Mouse (Mus musculus) CH12.LX (cell line): Measurements from ENCODE around the gene Ndufa11. TPM values are rescaled to one million over a fixed set of nuclear protein-coding genes. Genes with fewer than 3 reads are reported as not detected.

ENCODE experiments used
- DNase-seq: peaks from one replicate; pipeline ENCODE4 v3.0.0-alpha.2; 2013; ENCODE audit errors: extremely low read depth
- H3K27ac ChIP-seq: 2 replicates; pipeline ENCODE4 v1.5.1; 2012; ENCODE audit warnings: low read depth, mild to moderate bottlenecking, control low read depth, moderate library complexity; ENCODE audit not compliant: insufficient read depth
- H3K27me3 ChIP-seq: replicated peaks from 2 replicates; pipeline ENCODE3; 2012; ENCODE audit warnings: inconsistent platforms
- H3K36me3 ChIP-seq, 2 experiments: replicated peaks in 1 of 2; 2 replicates each; pipeline versions ENCODE3 to v1.6.1; 2012; ENCODE audit warnings: inconsistent platforms in 1 of 2, low read length in 1 of 2, mild to moderate bottlenecking in 1 of 2, mixed read lengths in 1 of 2, moderate library complexity in 1 of 2; ENCODE audit not compliant: control insufficient read depth in 1 of 2, insufficient read depth in 1 of 2
- H3K4me1 ChIP-seq, 2 experiments: 2 replicates each; pipeline ENCODE4 v1.6.1; 2012; ENCODE audit warnings: inconsistent platforms in 1 of 2, moderate library complexity in 1 of 2; ENCODE audit not compliant: insufficient read depth in 2 of 2, control insufficient read depth in 1 of 2
- H3K4me2 ChIP-seq: 2 replicates; pipeline ENCODE4 v1.6.1; 2012; ENCODE audit warnings: low read depth, mild to moderate bottlenecking, control low read depth; ENCODE audit not compliant: poor library complexity, insufficient read depth, severe bottlenecking
- H3K4me3 ChIP-seq, 3 experiments: fragments of 150-350 bp in 1 of 3; sonication (generic) in 1 of 3; replicated peaks in 1 of 3; 2 replicates each; pipeline versions ENCODE3 to v1.5.1; 2011 to 2012; ENCODE audit warnings: low read depth in 2 of 3, low read length in 2 of 3, mild to moderate bottlenecking in 2 of 3, moderate library complexity in 2 of 3, control low read depth in 1 of 3, improper control_type of control experiment in 1 of 3, inconsistent platforms in 1 of 3, mixed read lengths in 1 of 3; ENCODE audit not compliant: poor library complexity in 1 of 3
- H3K79me2 ChIP-seq: replicated peaks from 2 replicates; pipeline ENCODE4 v1.6.1; 2012; ENCODE audit warnings: mild to moderate bottlenecking, moderate library complexity; ENCODE audit not compliant: control insufficient read depth, poor library complexity, insufficient read depth, severe bottlenecking; ENCODE audit errors: extremely low read depth
- H3K9ac ChIP-seq: 2 replicates; pipeline ENCODE4 v1.6.1; 2012; ENCODE audit warnings: low read depth, mild to moderate bottlenecking, control low read depth, moderate library complexity; ENCODE audit not compliant: insufficient read depth
- H3K9me3 ChIP-seq: replicated peaks from 2 replicates; pipeline ENCODE3; 2012; ENCODE audit warnings: low read length, inconsistent platforms, mixed read lengths
- BHLHE40 ChIP-seq: IDR thresholded peaks from 2 replicates; pipeline ENCODE4 v1.6.1; 2011; ENCODE audit warnings: mild to moderate bottlenecking, low read depth, low read length, improper control_type of control experiment
- CTCF ChIP-seq, 2 experiments: IDR thresholded peaks in 1 of 2; conservative IDR thresholded peaks in 1 of 2; 2 replicates each; pipeline ENCODE4 v1.5.1; 2011 to 2012; ENCODE audit warnings: low read depth in 2 of 2, low read length in 2 of 2, improper control_type of control experiment in 1 of 2, inconsistent platforms in 1 of 2, mild to moderate bottlenecking in 1 of 2, moderate library complexity in 1 of 2
- ELF1 ChIP-seq: IDR thresholded peaks from 2 replicates; pipeline ENCODE4 v1.6.1; 2014; ENCODE audit warnings: low read depth, mild to moderate bottlenecking, inconsistent platforms, low read length, improper control_type of control experiment
- ETS1 ChIP-seq: conservative IDR thresholded peaks from 2 replicates; pipeline ENCODE4 v1.6.1; 2012; ENCODE audit warnings: low read depth, mild to moderate bottlenecking, inconsistent platforms, low read length, improper control_type of control experiment, moderate library complexity
- IRF4 ChIP-seq: IDR thresholded peaks from 2 replicates; pipeline ENCODE4 v1.6.1; 2014; ENCODE audit warnings: low read depth, mild to moderate bottlenecking, inconsistent platforms, low read length, improper control_type of control experiment
- KAT2A ChIP-seq: IDR thresholded peaks from 2 replicates; pipeline ENCODE4 v1.6.1; 2012; ENCODE audit warnings: low read length, improper control_type of control experiment, inconsistent platforms; ENCODE audit not compliant: insufficient replicate concordance
- MAX ChIP-seq: IDR thresholded peaks from 2 replicates; pipeline ENCODE4 v1.6.1; 2011; ENCODE audit warnings: low read length, improper control_type of control experiment
- MXI1 ChIP-seq: IDR thresholded peaks from 2 replicates; pipeline ENCODE4 v1.6.1; 2011; ENCODE audit warnings: mild to moderate bottlenecking, low read depth, low read length, improper control_type of control experiment
- MYC ChIP-seq: IDR thresholded peaks from 2 replicates; pipeline ENCODE4 v1.6.1; 2011; ENCODE audit warnings: low read depth, mild to moderate bottlenecking, improper control_type of control experiment, low read length
- NELFE ChIP-seq: IDR thresholded peaks from 2 replicates; pipeline ENCODE4 v1.6.1; 2011; ENCODE audit warnings: low read depth, low read length, improper control_type of control experiment
- PAX5 ChIP-seq: IDR thresholded peaks from 2 replicates; pipeline ENCODE4 v1.6.1; 2012; ENCODE audit warnings: low read length, inconsistent platforms, mixed read lengths
- POLR2A ChIP-seq: IDR thresholded peaks from 2 replicates; pipeline ENCODE4 v1.6.1; 2011; ENCODE audit warnings: low read depth, mild to moderate bottlenecking, improper control_type of control experiment, low read length
- POLR2AphosphoS2 ChIP-seq: IDR thresholded peaks from 2 replicates; pipeline ENCODE4 v1.6.1; 2011; ENCODE audit warnings: low read depth, low read length, improper control_type of control experiment
- RCOR1 ChIP-seq: conservative IDR thresholded peaks from 2 replicates; pipeline ENCODE4 v1.6.1; 2012; ENCODE audit warnings: low read depth, mild to moderate bottlenecking, inconsistent platforms, low read length, improper control_type of control experiment
- SIN3A ChIP-seq: IDR thresholded peaks from 2 replicates; pipeline ENCODE4 v1.6.1; 2012; ENCODE audit warnings: low read length, improper control_type of control experiment, inconsistent platforms
- SMC3 ChIP-seq: IDR thresholded peaks from 2 replicates; pipeline ENCODE4 v1.6.1; 2011; ENCODE audit warnings: low read depth, low read length, improper control_type of control experiment
- TCF12 ChIP-seq: IDR thresholded peaks from 2 replicates; pipeline ENCODE4 v1.6.1; 2014; ENCODE audit warnings: low read depth, mild to moderate bottlenecking, inconsistent platforms, low read length, improper control_type of control experiment
- UBTF ChIP-seq: IDR thresholded peaks from 2 replicates; pipeline ENCODE4 v1.6.1; 2012; ENCODE audit warnings: low read depth, mild to moderate bottlenecking, inconsistent platforms, low read length, improper control_type of control experiment, moderate library complexity
- USF1 ChIP-seq: IDR thresholded peaks from 2 replicates; pipeline ENCODE4 v1.6.1; 2014; ENCODE audit warnings: low read depth, mild to moderate bottlenecking, inconsistent platforms, low read length, improper control_type of control experiment
- USF2 ChIP-seq: conservative IDR thresholded peaks from 2 replicates; pipeline ENCODE4 v1.6.1; 2011; ENCODE audit warnings: low read depth, low read length, improper control_type of control experiment
- ZC3H11A ChIP-seq: IDR thresholded peaks from 2 replicates; pipeline ENCODE4 v1.6.1; 2012; ENCODE audit warnings: low read depth, mild to moderate bottlenecking, inconsistent platforms, low read length, improper control_type of control experiment
- ZKSCAN1 ChIP-seq: IDR thresholded peaks from 2 replicates; pipeline ENCODE4 v1.6.1; 2012; ENCODE audit warnings: low read depth, inconsistent platforms, low read length, improper control_type of control experiment, borderline replicate concordance
- ZNF384 ChIP-seq: IDR thresholded peaks from 2 replicates; pipeline ENCODE4 v1.6.1; 2012; ENCODE audit warnings: low read depth, low read length, improper control_type of control experiment, inconsistent platforms
- dilution Hi-C: fragments of 300-500 bp; cut with MboI; formaldehyde crosslinking; loops from 2 replicates; pipeline ENCODE4 v1.14.3; 2020; ENCODE audit warnings: low sequenced_read_pairs; ENCODE audit not compliant: extremely low pct_unique_long_range_greater_than_20kb, extremely low pct_ligation_motif_present
- in situ Hi-C: fragments of 300-500 bp; cut with MboI; formaldehyde crosslinking; loops from 3 replicates; pipeline ENCODE4 v1.14.3; 2019; ENCODE audit warnings: low sequenced_read_pairs, low pct_ligation_motif_present, low pct_unique_long_range_greater_than_20kb, mixed read lengths
- polyA plus RNA-seq: library from polyadenylated mRNA; unstranded; fragments of >175 nt; gene quantifications from 2 replicates; pipeline ENCODE4 v1.2.1, GENCODE M21; 2012; ENCODE audit warnings: low read depth; ENCODE audit not compliant: insufficient read length
- total RNA-seq, 2 experiments: library from RNA; depleted of rRNA; stranded (reverse); fragments of 300-350 nt in 1 of 2; fragments of >200 nt in 1 of 2; gene quantifications; 2 replicates each; pipeline ENCODE4 v1.2.3; 2012 to 2014

Gene Ndufa11
- total and polyA plus RNA-seq, 3 experiments = 124 to 201 (median 155) TPM

DNA sequence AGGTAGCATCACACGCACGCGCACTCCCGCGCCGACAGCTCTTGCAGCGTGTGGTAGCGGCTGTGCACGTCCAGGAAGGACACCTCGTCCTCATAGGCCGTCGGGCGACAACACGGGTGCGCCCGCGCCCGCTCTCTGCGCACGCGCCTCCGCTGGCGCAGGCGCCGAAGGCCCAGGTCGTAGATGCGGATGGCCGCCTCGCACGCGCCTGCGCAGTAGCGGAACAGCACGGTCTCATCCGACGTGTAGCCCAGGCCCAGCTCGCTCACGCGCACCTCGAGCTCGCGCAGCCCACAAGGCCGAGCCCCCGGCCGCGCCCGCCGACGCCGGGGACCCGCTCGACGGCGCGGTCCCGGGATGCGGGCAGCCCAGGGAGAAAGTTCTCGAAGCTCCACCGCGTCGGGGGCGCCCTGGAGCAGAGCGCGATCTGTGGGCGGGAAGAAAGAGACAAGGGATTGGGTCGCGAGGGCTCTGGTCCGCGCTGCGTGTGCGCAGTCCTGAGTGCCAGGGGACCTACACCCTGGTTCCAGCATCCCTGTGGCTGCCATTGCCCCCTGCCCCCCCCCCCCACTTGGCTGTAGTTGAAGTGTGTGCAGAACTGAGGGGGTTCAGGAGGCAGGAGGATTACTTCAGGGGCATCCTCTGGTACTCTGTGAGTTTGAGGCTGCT lies 34.0 kb downstream of the Ndufa11 start:
- Histone ChIP-seq H3K27me3 (peaks cover 61% of the 10 kb centered on the region), H3K9ac (no peak overlapping the region), H3K27ac (no peak overlapping the region), H3K36me3 (no peaks in the 10 kb centered on the region), H3K4me2 (no peak overlapping the region), H3K9me3 (peaks cover 32% of the 10 kb centered on the region), H3K4me3 (no peak overlapping the region), H3K79me2 (no peaks in the 10 kb centered on the region), H3K4me1 (no peaks in the 10 kb centered on the region)
- TF ChIP-seq ELF1 = no peak
- no peak for TF ChIP-seq NELFE
- no peak for TF ChIP-seq ZNF384
- TF ChIP-seq POLR2A = no peak
- TF ChIP-seq TCF12 = no peak
- no peak for TF ChIP-seq IRF4
- TF ChIP-seq USF2 = no peak
- TF ChIP-seq PAX5 = no peak
- no peak for TF ChIP-seq MAX
- no peak for TF ChIP-seq POLR2AphosphoS2
- no peak for DNase-seq
- in situ Hi-C loops = no loop called here
- dilution Hi-C loops = no loop called here

- no peak for DNase-seq
- Histone ChIP-seq H3K27ac (no peak overlapping the region), H3K27me3 (peaks cover 59% of the 10 kb centered on the region), H3K4me2 (no peak overlapping the region), H3K36me3 (no peaks in the 10 kb centered on the region), H3K9ac (no peak overlapping the region), H3K4me1 (peaks cover 3 to 14% of the 10 kb centered on the region in 2 experiments; a peak in 3 of 4 replicates), H3K79me2 (no peaks in the 10 kb centered on the region), H3K4me3 (no peak overlapping the region), H3K9me3 (peaks cover 26% of the 10 kb centered on the region)
- dilution Hi-C loops = no loop called here
- TF ChIP-seq SMC3 (no peak), USF1 (no peak), ZKSCAN1 (no peak), ETS1 (no peak), KAT2A (no peak), MYC (no peak), BHLHE40 (no peak), RCOR1 (no peak), MXI1 (no peak), NELFE (no peak), IRF4 (no peak), ELF1 (no peak), UBTF (no peak), SIN3A (no peak), ZC3H11A (no peak), CTCF (conservative IDR thresholded peaks at IDR 0.05 in 1 of 2, IDR thresholded peaks at IDR 0.05 in 1 of 2; ENCODE audit: low read depth in 2 of 2, low read length in 2 of 2) (no peak)
- in situ Hi-C loops = no loop called here
These were observed 35.9 kb downstream of the Ndufa11 start for GRCm38 (mm10) chr17:56753452-56753851.
